Mouse (Mus musculus) hindbrain, embryonic 13.5 days (tissue): ENCODE results near the gene Tex29. TPM values are rescaled to one million over a fixed set of nuclear protein-coding genes. Genes with fewer than 3 reads are reported as not detected.
A peak's percentile ranks its signal among the peaks of the same experiment; 100 is the strongest.
"Not testable (repeated sequence)": the region's sequence is repeated elsewhere in the genome, so short reads cannot be mapped to it uniquely, and the experiment has no call there.

Experiments used
- ATAC-seq: fragments of 200-750 bp; cut with Nextera tagmentation; 2 replicates; pipeline ENCODE4 v1.8.0; 2017; ENCODE audit warnings: moderate TSS enrichment; ENCODE audit not compliant: low FRiP score
- H3K27ac ChIP-seq: fragments of 300-500 bp; sonication (generic); 2 replicates; pipeline ENCODE4 v1.5.1; 2015; ENCODE audit warnings: inconsistent platforms, mild to moderate bottlenecking, moderate library complexity
- H3K27me3 ChIP-seq: fragments of 300-500 bp; sonication (generic); 2 replicates; pipeline ENCODE4 v1.6.1; 2015; ENCODE audit warnings: mild to moderate bottlenecking, inconsistent platforms
- H3K36me3 ChIP-seq: fragments of 300-500 bp; sonication (generic); 2 replicates; pipeline ENCODE4 v1.6.1; 2015; ENCODE audit warnings: mild to moderate bottlenecking, inconsistent platforms
- H3K4me1 ChIP-seq: fragments of 300-500 bp; sonication (generic); replicated peaks from 2 replicates; pipeline ENCODE4 v1.6.1; 2015; ENCODE audit warnings: inconsistent platforms
- H3K4me2 ChIP-seq: fragments of 300-500 bp; sonication (generic); 2 replicates; pipeline ENCODE4 v1.6.1; 2015; ENCODE audit warnings: inconsistent platforms, mild to moderate bottlenecking, moderate library complexity
- H3K4me3 ChIP-seq: fragments of 300-500 bp; sonication (generic); 2 replicates; pipeline ENCODE4 v1.5.1; 2015; ENCODE audit warnings: mild to moderate bottlenecking, inconsistent platforms
- H3K9ac ChIP-seq: fragments of 300-500 bp; sonication (generic); 2 replicates; pipeline ENCODE4 v1.6.1; 2015; ENCODE audit warnings: mild to moderate bottlenecking, inconsistent platforms
- H3K9me3 ChIP-seq: fragments of 300-500 bp; sonication (generic); 2 replicates; pipeline ENCODE4 v1.6.1; 2016; ENCODE audit warnings: inconsistent platforms
- WGBS: fragments of 180-500 bp; shearing (Covaris S2); methylation state at CpG from one replicate; pipeline ENCODE4 v1.1.7; 2015; 5-methylcytosine and 5-hydroxymethylcytosine counted together
- polyA plus RNA-seq: library from polyadenylated mRNA; unstranded; fragments of >200 nt; fragmentation: Nextera tagmentation; extraction: Ambion mirVana; gene quantifications from 2 replicates; pipeline ENCODE4 v1.2.1, GENCODE M21; 2015

Tex29 gene
- polyA plus RNA-seq, 1 experiment from 2014 or later: 0.44 TPM

- Histone ChIP-seq H3K27ac (no peak overlapping the region), H3K9ac (no peak overlapping the region), H3K4me1 (peaks cover 24% of the 10 kb centered on the region), H3K4me3 (no peak overlapping the region), H3K4me2 (no peak overlapping the region), H3K9me3 (no peaks in the 10 kb centered on the region), H3K36me3 (peaks cover 50% of the 10 kb centered on the region), H3K27me3 (no peaks in the 10 kb centered on the region)
- ATAC-seq: no peak
- WGBS: 88% methylated on average over 5 of the region's 5 CpGs
These were observed 6.1 kb upstream of the Tex29 start for GRCm38 (mm10) chr8:11834200-11834599.

- H3K9me3 ChIP-seq: no peaks in the 10 kb centered on the region
- peaks cover 24% of the 10 kb centered on the region for H3K4me1 ChIP-seq
- H3K27ac ChIP-seq: no peak overlapping the region
- H3K9ac ChIP-seq: no peak overlapping the region
- no peak overlapping the region for H3K4me3 ChIP-seq
- peaks cover 48% of the 10 kb centered on the region for H3K36me3 ChIP-seq
- 90% methylated on average over 16 of the region's 16 CpGs for WGBS
- ATAC-seq: no peak
- H3K27me3 ChIP-seq: no peaks in the 10 kb centered on the region
- H3K4me2 ChIP-seq: no peak overlapping the region
These were observed 5.6 kb upstream of the Tex29 start for GRCm38 (mm10) chr8:11834691-11835090.

- Histone ChIP-seq H3K27me3 (no peaks in the 10 kb centered on the region), H3K4me1 (peaks cover 46% of the 10 kb centered on the region), H3K27ac (peak overlapping the region; percentile 63), H3K4me3 (no peak overlapping the region), H3K9me3 (no peaks in the 10 kb centered on the region), H3K36me3 (0 out of 2 replicates have a peak, but pooled peaks cover 2% of the 10 kb centered on the region), H3K9ac (no peak overlapping the region), H3K4me2 (peak overlapping the region; percentile 20; the same call in 1 of the 2 replicates)
- WGBS: 17% methylated on average over 8 of the region's 8 CpGs
- peak; percentile 29; the same call in 1 of the 2 replicates for ATAC-seq
These were observed 1.3 kb downstream of the Tex29 start for GRCm38 (mm10) chr8:11841571-11841970.

- no peaks in the 10 kb centered on the region for H3K9me3 ChIP-seq
- H3K27ac ChIP-seq: no peak overlapping the region
- no peaks in the 10 kb centered on the region for H3K27me3 ChIP-seq
- ATAC-seq: no peak
- WGBS: 90% methylated on average over 8 of the region's 8 CpGs
- no peaks in the 10 kb centered on the region for H3K36me3 ChIP-seq
- H3K4me2 ChIP-seq: no peak overlapping the region
- H3K4me3 ChIP-seq: no peak overlapping the region
- peaks cover 46% of the 10 kb centered on the region for H3K4me1 ChIP-seq
- no peak overlapping the region for H3K9ac ChIP-seq
These were observed 2.5 kb downstream of the Tex29 start for GRCm38 (mm10) chr8:11842757-11843156.

GRCm38 (mm10) chr8:11843677-11844315 lies 3.5 kb downstream of the Tex29 start:
- peak overlapping the region; percentile 56 for H3K27ac ChIP-seq
- 60% methylated on average over 13 of the region's 13 CpGs for WGBS
- ATAC-seq: peak; percentile 40; the same call in 1 of the 2 replicates
- no peak overlapping the region for H3K9ac ChIP-seq
- H3K27me3 ChIP-seq: no peaks in the 10 kb centered on the region
- no peak overlapping the region for H3K4me2 ChIP-seq
- H3K4me3 ChIP-seq: no peak overlapping the region
- H3K9me3 ChIP-seq: no peaks in the 10 kb centered on the region
- H3K4me1 ChIP-seq: peaks cover 46% of the 10 kb centered on the region
- no peaks in the 10 kb centered on the region for H3K36me3 ChIP-seq

- WGBS: 86% methylated on average over 7 of the region's 7 CpGs
- ATAC-seq: peak; percentile 17; the same call in 1 of the 2 replicates
- no peaks in the 10 kb centered on the region for H3K9me3 ChIP-seq
- no peak overlapping the region for H3K4me2 ChIP-seq
- peaks cover 44% of the 10 kb centered on the region for H3K4me1 ChIP-seq
- H3K27me3 ChIP-seq: no peaks in the 10 kb centered on the region
- no peak overlapping the region for H3K9ac ChIP-seq
- H3K27ac ChIP-seq: peak overlapping the region; percentile 56
- H3K4me3 ChIP-seq: no peak overlapping the region
- H3K36me3 ChIP-seq: no peaks in the 10 kb centered on the region; the same call in 1 of the 2 replicates
These were observed 4.0 kb downstream of the Tex29 start for GRCm38 (mm10) chr8:11844316-11844685.

GRCm38 (mm10) chr8:11846807-11847206 lies 6.5 kb downstream of the Tex29 start:
- no peak overlapping the region for H3K4me3 ChIP-seq
- no peak for ATAC-seq
- no peaks in the 10 kb centered on the region; the same call in 1 of the 2 replicates for H3K36me3 ChIP-seq
- H3K4me2 ChIP-seq: no peak overlapping the region
- H3K9me3 ChIP-seq: no peaks in the 10 kb centered on the region
- H3K4me1 ChIP-seq: peaks cover 20% of the 10 kb centered on the region
- no peaks in the 10 kb centered on the region for H3K27me3 ChIP-seq
- no peak overlapping the region for H3K27ac ChIP-seq
- no peak overlapping the region for H3K9ac ChIP-seq
- 94% methylated on average over 6 of the region's 6 CpGs for WGBS

- 0 out of 2 replicates have a peak, but pooled peaks cover 4% of the 10 kb centered on the region for H3K9me3 ChIP-seq
These were observed 27.6 kb downstream of the Tex29 start for GRCm38 (mm10) chr8:11867832-11868231.

GRCm38 (mm10) chr8:11874227-11874626 lies 34.0 kb downstream of the Tex29 start:
- 93% methylated on average over 6 of the region's 6 CpGs for WGBS
- H3K4me1 ChIP-seq, H3K4me2 ChIP-seq, H3K27me3 ChIP-seq, H3K4me3 ChIP-seq, ATAC-seq, H3K9me3 ChIP-seq, H3K9ac ChIP-seq, H3K36me3 ChIP-seq, H3K27ac ChIP-seq: not testable (repeated sequence)

More at GRCm38 (mm10) chr8:11867832-11868231, 27.6 kb downstream of the Tex29 start:
- Histone ChIP-seq H3K36me3 (no peaks in the 10 kb centered on the region), H3K4me1 (no peaks in the 10 kb centered on the region), H3K27me3 (no peaks in the 10 kb centered on the region), H3K4me3 (no peak overlapping the region), H3K9ac (no peak overlapping the region), H3K27ac (no peak overlapping the region), H3K4me2 (no peak overlapping the region)
- ATAC-seq: no peak

- Histone ChIP-seq H3K27ac (no peak overlapping the region), H3K4me1 (peaks cover 30% of the 10 kb centered on the region), H3K9me3 (peaks cover 12% of the 10 kb centered on the region; the same call in 1 of the 2 replicates), H3K9ac (no peak overlapping the region), H3K27me3 (no peaks in the 10 kb centered on the region), H3K36me3 (peaks cover 10% of the 10 kb centered on the region; the same call in 1 of the 2 replicates), H3K4me2 (no peak overlapping the region), H3K4me3 (no peak overlapping the region)
- WGBS: 99% methylated on average over 3 of the region's 3 CpGs
- ATAC-seq: no peak
These were observed 44.4 kb downstream of the Tex29 start for GRCm38 (mm10) chr8:11884646-11885045.

- Histone ChIP-seq H3K27ac (peak overlapping the region; percentile 87), H3K4me3 (no peak overlapping the region), H3K4me2 (no peak overlapping the region), H3K9ac (peak overlapping the region; percentile 36), H3K9me3 (peaks cover 12% of the 10 kb centered on the region; the same call in 1 of the 2 replicates), H3K4me1 (peaks cover 30% of the 10 kb centered on the region), H3K27me3 (no peaks in the 10 kb centered on the region), H3K36me3 (peaks cover 10% of the 10 kb centered on the region; the same call in 1 of the 2 replicates)
- WGBS: 24% methylated on average over 12 of the region's 12 CpGs
- ATAC-seq: peak; percentile 74
These were observed 45.8 kb downstream of the Tex29 start for GRCm38 (mm10) chr8:11885881-11886699.

GRCm38 (mm10) chr8:11886824-11887223 lies 46.5 kb downstream of the Tex29 start:
- Histone ChIP-seq H3K27ac (peak overlapping the region; percentile 87), H3K27me3 (no peaks in the 10 kb centered on the region), H3K4me2 (no peak overlapping the region), H3K9ac (peak overlapping the region; percentile 36), H3K4me3 (no peak overlapping the region), H3K36me3 (peaks cover 10% of the 10 kb centered on the region; the same call in 1 of the 2 replicates), H3K9me3 (peaks cover 12% of the 10 kb centered on the region; the same call in 1 of the 2 replicates), H3K4me1 (peaks cover 30% of the 10 kb centered on the region)
- 84% methylated on average over 2 of the region's 2 CpGs for WGBS
- ATAC-seq: 0 out of 2 replicates have a peak, but pooled peaks have one; percentile 25
